Mouse (Mus musculus) kidney, postnatal 10 days (tissue): ENCODE results near the gene Gm20605.

Experiments
- DNase-seq: peaks from one replicate; pipeline ENCODE4 v3.0.0; 2021; ENCODE audit warnings: mixed read lengths

Gm20605 gene

DNA sequence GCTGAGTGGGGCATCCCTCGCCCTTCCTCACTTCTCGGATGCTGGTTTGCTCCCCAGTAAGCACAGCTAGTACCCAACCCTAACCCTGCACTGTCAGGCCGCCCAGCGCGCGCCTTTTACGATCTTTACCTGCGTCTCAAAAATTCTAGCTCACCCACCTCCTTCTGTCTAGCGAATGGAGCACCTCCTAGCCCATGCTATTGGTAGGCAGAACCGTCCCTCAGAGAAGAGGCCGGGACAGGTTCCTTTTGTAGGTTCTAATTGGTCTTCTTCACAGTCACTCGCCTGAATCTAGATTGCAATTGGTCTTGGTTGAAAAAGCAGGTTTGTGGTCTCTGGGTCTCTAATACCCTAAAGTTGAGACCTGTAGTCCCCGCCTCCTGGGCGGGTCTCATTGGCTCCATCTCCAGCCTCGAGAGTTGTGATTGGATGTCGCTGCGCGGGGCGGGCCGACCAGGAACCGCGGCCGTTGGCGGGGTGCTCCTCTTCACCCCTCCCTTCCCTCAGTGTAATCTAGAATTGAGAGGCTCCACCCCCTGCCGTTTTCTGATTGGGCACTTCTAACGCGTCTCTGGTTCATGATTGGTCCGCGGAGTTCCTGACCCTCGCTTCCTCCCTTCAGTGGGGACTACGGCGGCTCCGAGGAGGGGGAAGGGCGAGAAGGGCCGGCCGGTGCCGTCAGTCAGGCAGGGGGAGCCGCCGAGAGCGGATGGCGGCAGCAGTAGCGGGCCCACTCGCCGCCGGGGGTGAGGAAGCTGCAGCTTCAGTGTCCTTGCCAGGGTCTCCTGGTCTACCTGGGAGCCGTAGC, at the start of gene Gm20605, which contains the start of the genes Fbxo24 and Lrch4:
Gene Gm20605, plus strand, starts transcription at position 678 of the 808 bp plus-strand sequence.
Gene Fbxo24, minus strand, starts transcription at position 505 of the 808 bp plus-strand sequence.
Gene Lrch4, plus strand, starts transcription at position 624 of the 808 bp plus-strand sequence.
- DNase-seq: peak; percentile 99

DNA sequence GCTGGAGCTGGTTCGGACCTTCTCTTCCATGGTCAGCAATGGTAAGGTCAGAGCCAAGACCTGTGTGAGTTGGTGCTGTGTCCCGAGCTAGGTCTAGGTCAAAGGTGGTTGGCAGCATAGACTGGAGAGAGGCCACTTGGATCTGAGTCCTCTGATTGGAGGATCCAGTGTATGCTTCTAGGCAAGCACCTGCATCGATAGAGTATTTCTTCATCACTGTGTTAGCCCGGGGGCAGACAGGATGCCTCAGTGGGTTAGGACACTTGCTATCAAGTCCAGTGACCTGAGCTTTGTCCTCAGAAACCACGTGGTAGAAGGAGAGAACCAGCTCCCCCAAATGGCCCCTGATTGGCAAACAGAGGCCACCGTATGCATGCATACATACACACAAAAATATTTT, 48.7 kb upstream of the Gm20605 start:
- no peak for DNase-seq

DNA sequence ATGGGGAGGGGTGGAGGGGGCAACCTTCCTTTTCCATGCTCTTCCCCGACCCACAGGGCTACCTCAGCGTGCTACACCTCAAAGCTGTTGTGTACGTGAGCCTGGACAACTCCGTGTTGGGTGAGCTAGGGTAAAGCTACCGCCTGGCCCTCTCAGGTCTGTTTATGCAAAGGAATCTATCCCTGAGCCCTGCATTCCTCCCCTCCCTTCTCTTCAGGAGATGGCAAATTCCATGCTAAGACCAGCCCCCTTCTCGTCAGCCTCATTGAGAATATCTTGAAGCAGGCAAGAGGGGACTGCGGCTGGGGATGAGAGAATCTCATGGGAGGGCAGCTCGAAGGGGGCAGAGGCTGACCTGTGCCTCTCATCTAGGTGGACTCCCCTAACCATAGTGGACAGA, 46.3 kb upstream of the Gm20605 start:
- DNase-seq: no peak

DNA sequence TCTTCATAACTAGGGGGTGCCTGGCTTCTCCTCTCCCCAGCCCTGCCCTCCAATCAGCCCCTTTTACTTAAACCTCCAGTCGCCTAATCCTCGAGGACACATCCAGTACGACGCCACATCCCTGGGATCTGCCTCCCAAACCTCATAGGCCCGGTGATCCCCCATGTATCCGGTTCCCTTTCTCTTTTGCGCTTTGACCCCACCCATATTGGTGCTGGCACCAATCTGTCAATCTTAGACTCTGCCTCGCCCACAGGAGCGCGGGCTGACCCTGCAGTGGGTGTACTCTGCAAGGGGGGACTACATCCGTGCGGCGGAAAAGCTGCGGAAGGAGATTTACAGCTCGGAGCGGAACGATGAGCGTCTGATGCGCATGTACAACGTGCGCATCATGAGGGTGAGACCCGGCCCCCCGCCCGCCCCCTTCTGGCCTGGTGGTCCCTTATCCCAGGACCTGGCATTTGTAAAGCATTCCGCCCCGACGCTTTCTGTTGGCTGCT, 45.3 kb upstream of the Gm20605 start:
- DNase-seq: peak; percentile 54

DNA sequence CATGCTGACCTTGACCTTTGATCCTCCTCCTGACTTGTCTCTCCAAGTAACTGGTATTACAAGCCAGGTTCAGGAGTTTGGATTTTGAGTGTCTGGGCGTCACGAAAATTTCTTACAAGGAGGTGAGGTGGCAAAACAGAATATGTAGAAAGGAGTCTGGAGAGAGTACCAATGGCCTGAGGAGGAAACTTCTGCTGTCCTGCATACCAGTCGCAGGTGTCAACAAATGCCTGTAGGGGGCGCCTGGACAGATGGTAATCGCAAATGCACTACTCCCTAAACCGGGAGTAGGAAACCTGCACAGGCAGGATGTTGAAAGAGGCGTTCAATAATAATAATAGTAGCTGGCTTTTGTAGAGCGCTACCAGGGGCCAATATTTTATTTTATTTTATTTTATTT, 44.0 kb upstream of the Gm20605 start:
- peak; percentile 87 for DNase-seq

DNA sequence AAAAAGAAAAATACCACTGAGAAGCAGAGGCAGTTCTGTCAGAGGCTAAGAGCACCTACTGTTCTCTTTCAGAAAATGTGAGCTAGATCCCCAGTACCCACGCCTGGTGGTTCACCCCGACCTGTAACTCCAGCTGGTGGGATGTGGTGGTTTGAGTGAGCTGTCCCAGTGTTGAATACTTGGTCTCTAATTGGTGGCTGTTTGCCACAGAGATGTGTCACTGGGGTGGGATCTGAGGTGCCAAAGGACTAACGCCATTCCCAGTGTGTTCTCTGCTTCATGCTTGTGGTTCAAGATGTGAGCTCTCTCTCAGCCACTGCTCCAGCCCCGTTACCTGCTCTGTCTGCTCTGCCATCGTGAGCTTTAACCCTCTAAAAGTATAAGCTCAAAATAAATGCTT, 38.5 kb upstream of the Gm20605 start:
- DNase-seq: no peak

DNA sequence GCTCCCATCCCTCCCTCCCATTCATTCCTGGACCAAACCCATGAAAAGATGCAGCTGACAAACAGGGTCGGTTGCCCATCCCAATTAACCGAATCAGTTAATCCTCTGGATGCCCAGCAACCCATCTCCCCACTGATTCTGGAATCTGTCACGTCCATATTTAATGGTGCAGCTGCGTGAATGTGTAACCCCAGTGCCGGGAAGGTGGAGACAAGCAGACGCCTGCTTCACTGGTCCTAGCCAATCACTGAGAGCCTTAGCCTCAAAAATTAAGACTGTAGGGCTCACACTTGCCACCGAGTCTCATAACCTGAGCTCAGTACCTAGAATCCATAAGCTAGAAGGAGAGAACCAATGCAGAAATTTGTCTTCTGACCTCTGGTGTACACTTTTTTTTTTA, 33.1 kb upstream of the Gm20605 start:
- no peak for DNase-seq

DNA sequence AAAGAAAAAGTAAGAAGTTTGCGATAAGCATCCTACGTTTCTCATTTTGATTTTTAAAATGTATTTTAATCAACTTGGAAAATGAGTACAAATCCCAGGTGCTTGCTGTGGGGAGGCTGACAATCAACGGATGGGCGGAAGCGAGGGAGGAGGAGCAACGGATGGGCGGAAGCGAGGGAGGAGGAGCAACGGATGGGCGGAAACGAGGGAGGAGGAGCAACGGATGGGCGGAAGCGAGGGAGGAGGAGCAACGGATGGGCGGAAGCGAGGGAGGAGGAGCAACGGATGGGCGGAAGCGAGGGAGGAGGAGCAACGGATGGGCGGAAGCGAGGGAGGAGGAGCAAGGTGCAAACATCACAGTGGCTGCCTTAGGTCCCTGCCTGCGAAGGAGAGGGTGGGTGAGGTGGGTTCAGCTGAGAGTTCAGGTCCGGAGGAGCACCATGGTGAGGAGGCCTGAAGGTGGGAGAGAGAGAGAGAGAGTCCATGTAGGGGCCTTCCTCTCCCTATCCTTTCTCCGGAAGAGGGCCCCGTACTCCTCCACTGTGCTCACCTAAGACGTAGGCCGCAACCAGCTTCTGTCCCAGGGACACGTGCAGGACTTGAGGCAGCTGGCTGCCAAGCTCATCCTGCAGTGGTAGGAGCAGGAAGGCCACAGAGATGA, 32.2 kb upstream of the Gm20605 start:
- no peak for DNase-seq

DNA sequence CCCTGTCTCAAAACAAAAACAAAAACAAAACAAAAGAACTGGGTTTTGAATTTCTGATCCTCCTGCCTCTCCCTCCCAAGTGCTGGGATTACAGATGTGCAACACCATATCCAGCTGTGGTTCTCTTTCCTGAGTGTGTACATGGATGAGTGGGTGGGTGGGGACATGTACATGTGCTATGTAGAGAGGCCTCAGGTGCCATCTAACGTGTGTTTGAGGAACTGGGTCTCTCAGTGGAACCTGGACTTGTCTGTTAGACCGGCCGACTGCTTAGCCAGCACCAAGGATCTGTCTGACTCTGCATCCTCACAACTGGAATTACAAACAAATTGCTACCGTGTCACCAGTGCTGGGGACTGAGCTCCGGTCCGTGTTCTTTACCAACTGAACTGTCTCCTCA, 31.4 kb upstream of the Gm20605 start:
- no peak for DNase-seq

DNA sequence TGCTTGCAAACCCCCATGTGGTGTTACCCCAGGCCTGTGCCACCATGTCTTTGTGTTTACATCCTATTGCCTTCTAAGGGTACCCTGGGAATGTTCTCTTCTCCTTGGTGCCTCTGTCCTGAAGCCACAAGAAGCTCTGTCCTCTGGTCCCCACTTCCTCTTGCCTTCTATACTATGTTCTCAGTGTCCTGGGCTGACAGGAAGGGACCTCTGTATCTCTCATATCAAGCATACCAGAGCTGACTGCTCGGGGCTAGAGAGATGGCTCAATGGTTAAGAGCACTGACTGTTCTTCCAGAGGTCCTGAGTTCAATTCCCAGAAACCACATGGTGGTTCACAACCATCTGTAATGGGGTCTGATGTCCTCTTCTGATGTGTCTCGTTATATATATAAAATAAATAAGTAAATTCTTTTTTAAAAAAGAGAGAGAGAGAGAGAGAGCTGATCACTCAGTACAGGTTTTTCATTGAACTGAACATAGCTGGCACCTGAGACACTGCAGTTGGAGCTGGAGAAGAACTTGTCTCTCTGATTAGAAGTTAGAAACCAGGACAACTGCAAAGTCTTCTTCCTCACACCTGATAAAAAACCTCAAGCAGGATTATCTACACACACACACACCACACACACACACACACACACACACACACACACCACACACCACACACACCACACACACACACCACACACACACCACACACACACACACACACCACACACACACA, 30.7 kb upstream of the Gm20605 start:
- no peak for DNase-seq

DNA sequence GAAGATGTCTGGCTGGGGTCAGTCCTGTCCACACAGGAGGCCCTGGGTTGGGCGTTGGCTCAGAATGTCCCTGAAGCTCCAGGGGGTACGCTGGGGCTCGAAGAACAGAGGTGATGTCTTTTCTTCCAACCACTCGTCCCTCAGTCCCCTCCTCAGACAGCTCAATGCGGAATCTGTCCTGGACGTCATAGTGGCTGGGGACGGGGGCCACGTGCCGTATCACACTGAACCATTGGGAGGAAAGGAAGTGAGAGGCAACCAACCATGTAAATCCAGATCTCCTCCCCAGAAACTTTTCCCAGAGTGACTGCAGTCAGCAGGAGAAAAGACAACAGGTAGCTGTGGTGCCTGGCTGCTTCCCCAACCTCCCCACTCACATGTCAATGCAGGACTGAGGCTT, 29.4 kb upstream of the Gm20605 start:
- DNase-seq: peak; percentile 31

DNA sequence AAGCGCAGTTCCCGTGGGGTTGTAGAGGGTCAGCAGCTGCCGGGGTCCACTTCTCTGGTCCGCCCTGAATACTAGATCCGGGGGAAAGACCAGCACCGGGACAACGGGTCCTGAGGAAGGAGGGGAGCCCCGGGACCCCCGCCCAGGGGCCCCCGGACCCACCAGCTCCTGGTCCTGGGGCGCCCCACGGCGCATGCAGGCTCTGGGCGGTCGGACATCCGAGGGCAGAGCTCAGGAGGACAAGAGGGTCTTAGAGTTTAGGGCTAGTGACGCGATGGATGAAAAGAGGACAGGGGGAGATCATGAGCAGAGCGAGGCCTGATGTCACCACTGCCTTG, 28.7 kb upstream of the Gm20605 start:
- no peak for DNase-seq

DNA sequence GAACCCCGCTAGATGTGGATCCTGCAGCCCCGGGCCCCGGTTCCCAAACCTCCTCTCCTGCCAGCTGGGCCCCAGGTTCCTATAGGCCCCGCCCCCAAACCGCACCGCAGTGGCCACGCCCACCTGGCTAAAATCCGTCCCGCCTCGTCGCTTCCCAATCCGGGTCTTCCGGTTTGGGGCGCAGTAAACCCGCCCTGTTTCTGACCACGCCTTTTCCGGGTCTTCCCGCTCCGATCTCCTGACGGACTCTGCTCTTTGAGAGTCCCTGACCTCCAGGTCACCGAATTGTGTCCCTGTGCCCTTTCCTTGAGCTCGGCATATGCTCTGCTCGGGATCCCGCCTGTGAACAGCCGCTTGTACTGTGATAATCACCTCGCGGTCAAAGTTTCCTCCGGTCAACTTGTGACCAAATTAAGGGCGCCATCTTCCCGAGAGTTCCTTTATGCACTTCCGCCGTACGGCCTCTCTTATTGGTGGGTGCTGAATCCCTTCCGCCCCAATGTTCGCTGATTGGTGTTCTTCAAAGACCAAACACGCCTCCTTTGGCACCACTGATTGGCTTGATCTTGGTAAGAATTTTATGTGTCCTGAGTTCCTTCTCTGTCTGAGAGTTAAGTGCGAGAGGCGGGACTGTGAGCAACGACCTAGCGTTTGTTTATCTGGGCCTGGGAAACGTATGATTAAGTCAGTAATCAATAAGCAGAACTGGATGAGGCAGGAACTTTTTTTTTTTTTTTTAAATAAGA, 28.2 kb upstream of the Gm20605 start, which contains the start of gene Mospd3:
Gene Mospd3, minus strand, starts transcription at position 440 of the 746 bp plus-strand sequence.
- peak; percentile 98 for DNase-seq

DNA sequence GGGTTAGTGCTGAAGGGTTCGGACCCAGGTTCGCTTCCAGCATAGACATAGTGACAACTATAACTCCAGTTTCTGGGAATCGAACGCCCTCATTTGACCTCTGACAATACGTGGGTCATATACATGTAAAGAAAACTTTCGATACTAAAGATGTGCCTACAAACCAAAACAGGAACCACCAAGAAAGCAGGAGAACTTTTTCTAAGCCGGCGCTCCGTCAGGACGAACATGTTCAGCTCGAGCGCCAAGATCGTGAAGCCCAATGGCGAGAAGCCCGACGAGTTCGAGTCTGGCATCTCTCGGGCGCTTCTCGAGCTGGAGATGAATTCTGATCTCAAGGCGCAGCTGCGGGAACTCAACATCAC, 27.6 kb upstream of the Gm20605 start:
- peak; percentile 61 for DNase-seq

DNA sequence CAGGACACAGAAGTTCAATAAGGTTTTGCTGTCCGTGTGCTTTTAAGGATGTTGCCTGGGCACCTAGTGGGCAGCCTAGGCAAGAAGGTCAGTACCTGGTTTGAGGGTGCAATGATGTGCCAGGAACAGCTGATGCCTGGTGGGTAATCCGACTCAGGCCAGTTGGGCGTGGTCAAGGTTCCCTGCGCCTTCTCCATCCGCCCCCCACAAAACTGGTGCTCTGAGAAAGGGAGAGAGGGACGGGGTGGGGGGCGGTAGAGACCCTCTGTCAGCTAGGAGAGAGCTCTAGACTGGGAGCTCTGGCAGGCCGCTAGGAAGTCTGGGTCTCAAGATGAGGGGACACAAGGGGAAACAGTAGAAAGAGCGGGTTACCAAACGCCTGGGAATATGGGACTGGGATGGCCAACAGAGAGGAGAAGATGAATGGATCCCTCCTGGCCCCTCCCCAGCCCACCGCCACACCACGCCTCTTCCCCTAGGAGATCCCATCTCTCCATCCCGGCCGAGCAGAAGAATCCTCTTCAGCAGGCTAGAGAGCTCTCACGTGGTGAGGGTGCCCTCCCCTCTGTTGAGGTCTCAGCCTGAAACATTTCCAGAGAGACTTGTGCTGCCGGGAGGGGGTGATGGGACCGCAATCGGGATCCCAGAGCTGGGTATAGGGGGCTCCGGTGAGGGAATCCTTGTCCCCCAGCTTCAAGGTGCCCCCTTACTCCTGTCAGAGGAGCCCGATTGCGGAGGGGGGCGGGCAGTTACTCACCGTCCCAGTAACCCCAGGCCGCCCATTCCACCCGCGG, 20.9 kb upstream of the Gm20605 start:
- peak; percentile 28 for DNase-seq

DNA sequence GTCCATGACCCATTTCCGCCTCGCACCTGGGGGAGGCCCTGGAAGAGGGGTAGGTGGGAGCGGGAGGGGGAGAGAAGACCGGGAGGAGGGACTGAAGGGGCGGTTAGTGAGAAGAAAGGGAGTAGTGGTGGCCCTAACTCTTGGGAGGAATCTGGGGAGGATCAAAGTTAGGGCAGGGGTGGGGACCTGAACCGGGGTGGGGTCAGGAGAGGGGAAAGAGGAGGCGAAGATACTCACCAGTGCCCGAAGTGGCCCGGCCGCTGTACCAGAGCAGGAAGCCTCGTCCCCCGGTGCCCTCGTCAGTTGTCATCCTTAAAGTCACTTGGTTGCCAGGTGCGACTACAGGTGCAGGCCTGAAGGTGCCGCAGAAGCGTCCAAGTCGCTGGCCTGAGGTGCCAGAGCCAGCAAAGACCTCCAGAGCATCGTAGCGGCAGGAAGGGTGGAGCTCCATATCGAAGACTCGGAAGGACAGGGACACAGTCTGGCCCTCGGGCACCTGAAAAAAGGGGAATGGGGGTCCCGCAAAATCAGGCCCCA, 20.3 kb upstream of the Gm20605 start:
- DNase-seq: peak; percentile 32

DNA sequence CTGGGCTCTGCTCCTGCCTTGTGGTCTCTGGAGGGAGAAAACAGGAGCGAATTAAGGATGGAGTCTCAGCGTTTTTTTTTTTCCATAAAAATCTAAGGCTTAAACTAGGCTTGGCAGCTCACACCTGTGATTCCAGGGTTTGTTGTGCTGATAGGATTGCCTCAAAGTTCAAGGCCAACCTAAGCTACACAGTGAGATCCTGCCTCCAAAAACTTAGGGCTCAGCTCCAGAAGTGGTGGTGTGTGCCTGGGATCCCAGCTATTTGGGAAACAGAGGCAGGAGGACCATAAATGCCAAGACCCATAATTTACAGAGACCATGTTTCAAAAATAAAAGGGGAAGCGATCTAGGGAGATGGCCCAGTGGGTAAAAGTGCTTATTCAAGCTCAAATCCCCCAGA, 19.7 kb upstream of the Gm20605 start:
- no peak for DNase-seq

DNA sequence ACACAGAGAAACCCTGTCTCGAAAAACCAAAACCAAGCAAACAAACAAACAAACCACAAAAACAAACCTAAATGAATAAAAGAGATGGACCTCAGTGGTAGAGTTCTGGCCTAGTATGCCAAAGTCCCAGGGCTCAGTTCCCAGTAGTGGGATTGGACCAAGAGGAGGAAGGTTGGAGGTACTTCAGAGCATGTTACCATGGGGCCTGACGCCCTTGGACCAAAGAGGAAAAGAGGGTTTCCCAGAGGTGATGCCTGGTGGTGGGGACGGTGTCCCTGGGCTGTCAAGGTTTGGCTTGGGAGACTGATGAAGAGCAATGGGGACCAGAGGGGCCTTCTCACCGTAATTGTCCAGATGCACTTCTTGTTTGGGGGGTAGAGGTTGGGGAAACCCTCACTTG, 18.9 kb upstream of the Gm20605 start:
- DNase-seq: no peak

DNA sequence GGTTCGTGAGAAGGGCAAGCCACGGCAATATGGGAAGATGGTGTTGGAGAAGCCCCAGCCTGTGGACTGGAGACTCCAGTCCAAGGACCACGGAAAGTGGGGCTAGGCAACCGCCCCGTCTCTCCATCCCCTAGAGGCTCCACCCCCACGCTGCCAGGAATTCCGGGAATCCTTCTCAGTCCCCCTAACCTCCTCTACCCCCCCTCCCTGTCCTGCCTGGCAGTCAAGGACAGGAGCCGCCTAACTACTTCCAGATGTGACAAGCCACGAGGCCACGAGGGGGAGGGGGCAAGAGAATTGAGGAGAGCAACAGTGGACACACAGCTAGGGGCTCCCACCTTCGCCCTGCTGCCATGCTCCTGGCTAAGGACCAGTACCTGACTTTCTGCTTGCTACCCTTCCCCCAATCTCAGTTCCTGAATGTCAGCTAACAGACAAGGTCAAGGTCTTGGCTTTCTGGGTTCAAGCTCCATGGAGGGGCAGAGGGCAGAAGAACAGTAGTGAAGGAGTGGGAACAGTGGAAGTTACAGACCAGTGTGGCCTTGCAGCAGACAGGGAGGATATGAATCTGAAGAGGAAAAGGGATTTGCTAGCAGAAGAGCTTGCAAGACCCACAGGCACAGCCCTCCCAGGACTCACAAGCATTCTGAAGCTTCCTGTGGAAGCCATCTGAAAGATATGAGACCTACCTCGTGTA, 18.3 kb upstream of the Gm20605 start:
- peak; percentile 89 for DNase-seq

DNA sequence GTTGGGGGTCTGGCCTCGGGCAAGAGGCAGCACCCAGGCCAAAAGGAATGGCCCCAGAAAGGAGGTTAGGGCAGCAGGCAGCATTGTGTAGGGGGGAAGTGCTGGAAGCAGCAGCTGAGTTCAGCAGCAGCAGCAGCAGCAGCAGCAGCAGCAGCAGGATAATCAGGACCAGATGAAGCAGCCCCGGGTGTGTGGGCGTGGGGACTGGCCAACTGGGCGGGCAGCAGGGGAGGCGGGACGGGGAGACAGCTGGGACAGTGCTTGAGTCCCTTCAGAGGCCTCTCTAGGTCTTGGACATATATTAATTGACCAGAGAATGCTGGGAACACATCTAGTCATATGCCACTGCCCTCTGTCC, 17.8 kb upstream of the Gm20605 start:
- DNase-seq: peak; percentile 83

DNA sequence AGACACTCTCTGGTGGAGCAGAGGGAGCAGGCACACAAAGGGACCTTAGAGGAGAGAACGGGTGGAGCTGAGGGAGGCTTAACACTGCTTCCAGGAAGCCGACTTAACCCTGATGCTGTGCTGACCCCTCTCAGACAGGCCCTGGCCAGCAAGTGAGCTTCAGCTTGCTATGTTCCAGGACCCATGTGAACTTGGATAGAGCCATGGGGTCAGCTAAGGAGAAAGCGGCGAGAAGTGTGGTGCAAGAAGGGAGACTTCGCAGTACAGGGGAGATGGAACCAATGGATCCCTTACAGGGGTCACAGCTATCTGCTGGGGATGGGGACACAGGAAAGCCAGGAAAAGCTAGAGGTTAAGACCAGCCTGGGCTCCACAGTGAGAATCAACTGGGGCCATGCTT, 15.9 kb upstream of the Gm20605 start:
- DNase-seq: no peak
